Mouse (Mus musculus) C2C12 (cell line): ENCODE results near the gene Slc25a3. TPM values are rescaled to one million over a fixed set of nuclear protein-coding genes. Genes with fewer than 3 reads are reported as not detected.

Experiments used
- H3K27me3 ChIP-seq: one replicate; pipeline ENCODE4 v1.6.1; 2011; ENCODE audit not compliant: control insufficient read depth, insufficient read depth, insufficient read length
- H3K36me3 ChIP-seq: one replicate; pipeline ENCODE4 v1.6.1; 2011; ENCODE audit not compliant: control insufficient read depth, insufficient read depth
- H3K4me3 ChIP-seq: one replicate; pipeline ENCODE4 v1.5.1; 2011; ENCODE audit warnings: mild to moderate bottlenecking, control low read depth; ENCODE audit not compliant: poor library complexity, insufficient read depth, severe bottlenecking
- H3K79me2 ChIP-seq: one replicate; pipeline ENCODE4 v1.6.1; 2011; ENCODE audit not compliant: control insufficient read depth, insufficient read depth
- H3K79me3 ChIP-seq: one replicate; pipeline ENCODE4 v1.6.1; 2011; ENCODE audit warnings: low read depth, control low read depth
- H3ac ChIP-seq: one replicate; pipeline ENCODE3; 2011; ENCODE audit warnings: low read depth; ENCODE audit not compliant: control insufficient read depth, insufficient read length
- CEBPB ChIP-seq: IDR thresholded peaks from one replicate; pipeline ENCODE4 v1.6.1; 2011; ENCODE audit warnings: low read depth, mild to moderate bottlenecking, control low read depth, moderate library complexity
- CTCF ChIP-seq: IDR thresholded peaks from one replicate; pipeline ENCODE4 v1.5.1; 2011; ENCODE audit not compliant: control insufficient read depth, insufficient read depth, insufficient read length
- FOSL1 ChIP-seq: IDR thresholded peaks from one replicate; pipeline ENCODE4 v1.8.0; 2011; ENCODE audit warnings: mild to moderate bottlenecking, low read length; ENCODE audit not compliant: poor library complexity, insufficient read depth, severe bottlenecking
- MAX ChIP-seq: IDR thresholded peaks from one replicate; pipeline ENCODE4 v1.6.1; 2011; ENCODE audit warnings: mild to moderate bottlenecking, control low read depth
- MYOD1 ChIP-seq: IDR thresholded peaks from one replicate; pipeline ENCODE4 v1.6.1; 2011; ENCODE audit warnings: low read depth; ENCODE audit not compliant: control insufficient read depth, insufficient read length
- MYOG ChIP-seq: IDR thresholded peaks from one replicate; pipeline ENCODE4 v1.6.1; 2011; ENCODE audit not compliant: control insufficient read depth, insufficient read length; ENCODE audit errors: extremely low read depth
- USF1 ChIP-seq: IDR thresholded peaks from one replicate; pipeline ENCODE4 v1.6.1; 2011; ENCODE audit warnings: low read depth, mild to moderate bottlenecking, control low read depth, moderate library complexity
- polyA plus RNA-seq: library from polyadenylated mRNA; unstranded; fragments of >200 nt; fragmentation: generic; extraction: Trizol; gene quantifications from one replicate; pipeline ENCODE4 v1.2.1, GENCODE M21; 2012; ENCODE audit warnings: missing spikeins

Gene Slc25a3
- polyA plus RNA-seq, 1 experiment = 722 TPM

DNA sequence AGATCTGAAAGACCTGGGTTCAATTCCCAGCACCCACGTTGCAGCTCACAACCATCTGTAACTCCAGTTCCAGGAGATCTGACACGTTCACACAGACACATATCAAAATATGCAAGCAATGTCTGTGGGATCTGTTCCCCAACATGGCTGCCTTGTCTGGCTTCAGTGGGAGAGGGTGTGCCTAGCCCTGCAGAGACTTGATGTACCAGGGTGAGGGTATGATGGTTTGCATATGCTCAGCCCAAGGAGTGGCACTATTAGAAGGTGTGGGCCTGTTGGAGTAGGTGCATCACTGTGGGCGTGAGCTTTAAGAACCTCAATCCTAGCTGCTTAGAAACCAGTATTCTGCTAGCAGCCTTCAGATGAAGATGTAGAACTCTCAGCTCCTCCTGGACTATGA lies 17.9 kb downstream of the Slc25a3 start:
- no peaks in the 10 kb centered on the region for H3K79me2 ChIP-seq
- no peak overlapping the region for H3K4me3 ChIP-seq
- no peaks in the 10 kb centered on the region for H3K36me3 ChIP-seq
- no peak overlapping the region for H3ac ChIP-seq
- H3K27me3 ChIP-seq = no peaks in the 10 kb centered on the region
- TF ChIP-seq USF1 = no peak
- no peak for TF ChIP-seq MYOD1
- no peak for TF ChIP-seq MYOG
- TF ChIP-seq MAX = no peak
- no peak for TF ChIP-seq FOSL1
- no peak for TF ChIP-seq CTCF
- no peak for TF ChIP-seq CEBPB
- H3K79me3 ChIP-seq = no peaks in the 10 kb centered on the region

- H3K36me3 ChIP-seq = no peaks in the 10 kb centered on the region
- no peaks in the 10 kb centered on the region for H3K79me2 ChIP-seq
- no peak overlapping the region for H3ac ChIP-seq
- no peak for TF ChIP-seq CTCF
- TF ChIP-seq CEBPB = no peak
- no peak for TF ChIP-seq FOSL1
- no peak for TF ChIP-seq MYOG
- no peak for TF ChIP-seq MAX
- no peak for TF ChIP-seq MYOD1
- TF ChIP-seq USF1 = no peak
- no peaks in the 10 kb centered on the region for H3K79me3 ChIP-seq
- no peaks in the 10 kb centered on the region for H3K27me3 ChIP-seq
- no peak overlapping the region for H3K4me3 ChIP-seq
Measured at GRCm38 (mm10) chr10:91102799-91103590, 20.9 kb downstream of the Slc25a3 start.

GRCm38 (mm10) chr10:91101936-91102335 lies 21.9 kb downstream of the Slc25a3 start:
- Histone ChIP-seq H3K4me3 (no peak overlapping the region), H3ac (no peak overlapping the region), H3K79me2 (no peaks in the 10 kb centered on the region), H3K36me3 (no peaks in the 10 kb centered on the region), H3K27me3 (no peaks in the 10 kb centered on the region), H3K79me3 (no peaks in the 10 kb centered on the region)
- no peak for TF ChIP-seq CTCF

- Histone ChIP-seq H3K79me3 (no peaks in the 10 kb centered on the region), H3K4me3 (no peak overlapping the region), H3ac (no peak overlapping the region), H3K27me3 (no peaks in the 10 kb centered on the region), H3K79me2 (no peaks in the 10 kb centered on the region), H3K36me3 (peaks cover 7% of the 10 kb centered on the region)
- TF ChIP-seq MYOD1 = no peak
- no peak for TF ChIP-seq MYOG
- no peak for TF ChIP-seq CEBPB
- no peak for TF ChIP-seq FOSL1
- no peak for TF ChIP-seq USF1
- no peak for TF ChIP-seq CTCF
- TF ChIP-seq MAX = no peak
Measured at GRCm38 (mm10) chr10:91100101-91100500, 23.8 kb downstream of the Slc25a3 start.

GRCm38 (mm10) chr10:91098056-91098455 lies 25.8 kb downstream of the Slc25a3 start:
- Histone ChIP-seq H3K4me3 (no peak overlapping the region), H3K79me3 (no peaks in the 10 kb centered on the region), H3K27me3 (no peaks in the 10 kb centered on the region), H3K36me3 (peaks cover 7% of the 10 kb centered on the region), H3K79me2 (no peaks in the 10 kb centered on the region), H3ac (no peak overlapping the region)
- no peak for TF ChIP-seq CTCF
- TF ChIP-seq MYOG = no peak
- no peak for TF ChIP-seq USF1
- TF ChIP-seq FOSL1 = no peak
- TF ChIP-seq MAX = no peak
- TF ChIP-seq MYOD1 = no peak
- TF ChIP-seq CEBPB = no peak
